Mouse (Mus musculus) liver, embryonic 13.5 days (tissue): ENCODE data around the gene Gm26602. TPM values are rescaled to one million over a fixed set of nuclear protein-coding genes. Genes with fewer than 3 reads are reported as not detected.

Source experiments
- ATAC-seq: fragments of 200-750 bp; cut with Nextera tagmentation; 2 replicates; pipeline ENCODE4 v1.8.0; 2017; ENCODE audit warnings: low read depth, mild to moderate bottlenecking, moderate number of reproducible peaks, moderate library complexity
- DNase-seq: peaks from one replicate; pipeline ENCODE4 v3.0.0; 2022
- H3K27ac ChIP-seq: fragments of 300-500 bp; sonication (generic); 2 replicates; pipeline ENCODE4 v1.5.1; 2015; ENCODE audit warnings: moderate library complexity, mild to moderate bottlenecking, inconsistent platforms
- H3K27me3 ChIP-seq: fragments of 300-500 bp; sonication (generic); 2 replicates; pipeline ENCODE4 v1.6.1; 2015; ENCODE audit warnings: mild to moderate bottlenecking, inconsistent platforms
- H3K36me3 ChIP-seq: fragments of 300-500 bp; sonication (generic); 2 replicates; pipeline ENCODE4 v1.6.1; 2015; ENCODE audit warnings: mild to moderate bottlenecking, inconsistent platforms
- H3K4me1 ChIP-seq: fragments of 300-500 bp; sonication (generic); replicated peaks from 2 replicates; pipeline ENCODE4 v1.6.1; 2015; ENCODE audit warnings: inconsistent platforms
- H3K4me2 ChIP-seq: fragments of 300-500 bp; sonication (generic); 2 replicates; pipeline ENCODE4 v1.6.1; 2015; ENCODE audit warnings: inconsistent platforms, mild to moderate bottlenecking, moderate library complexity
- H3K4me3 ChIP-seq: fragments of 300-500 bp; sonication (generic); replicated peaks from 2 replicates; pipeline ENCODE4 v1.5.1; 2015; ENCODE audit warnings: mild to moderate bottlenecking, inconsistent platforms
- H3K9ac ChIP-seq: fragments of 300-500 bp; sonication (generic); 2 replicates; pipeline ENCODE4 v1.6.1; 2015; ENCODE audit warnings: mild to moderate bottlenecking, inconsistent platforms
- H3K9me3 ChIP-seq: fragments of 300-500 bp; sonication (generic); replicated peaks from 2 replicates; pipeline ENCODE4 v1.6.1; 2016; ENCODE audit warnings: inconsistent platforms
- WGBS: fragments of 180-500 bp; shearing (Covaris S2); methylation state at CpG from one replicate; pipeline ENCODE4 v1.1.7; 2015; ENCODE audit not compliant: insufficient replicate concordance; 5-methylcytosine and 5-hydroxymethylcytosine counted together
- polyA plus RNA-seq: library from polyadenylated mRNA; unstranded; fragments of >200 nt; fragmentation: Nextera tagmentation; extraction: Ambion mirVana; gene quantifications from 2 replicates; pipeline ENCODE4 v1.2.1, GENCODE M21; 2015

The Gm26602 gene
- polyA plus RNA-seq, 1 experiment from 2014 or later, result not detected

DNA sequence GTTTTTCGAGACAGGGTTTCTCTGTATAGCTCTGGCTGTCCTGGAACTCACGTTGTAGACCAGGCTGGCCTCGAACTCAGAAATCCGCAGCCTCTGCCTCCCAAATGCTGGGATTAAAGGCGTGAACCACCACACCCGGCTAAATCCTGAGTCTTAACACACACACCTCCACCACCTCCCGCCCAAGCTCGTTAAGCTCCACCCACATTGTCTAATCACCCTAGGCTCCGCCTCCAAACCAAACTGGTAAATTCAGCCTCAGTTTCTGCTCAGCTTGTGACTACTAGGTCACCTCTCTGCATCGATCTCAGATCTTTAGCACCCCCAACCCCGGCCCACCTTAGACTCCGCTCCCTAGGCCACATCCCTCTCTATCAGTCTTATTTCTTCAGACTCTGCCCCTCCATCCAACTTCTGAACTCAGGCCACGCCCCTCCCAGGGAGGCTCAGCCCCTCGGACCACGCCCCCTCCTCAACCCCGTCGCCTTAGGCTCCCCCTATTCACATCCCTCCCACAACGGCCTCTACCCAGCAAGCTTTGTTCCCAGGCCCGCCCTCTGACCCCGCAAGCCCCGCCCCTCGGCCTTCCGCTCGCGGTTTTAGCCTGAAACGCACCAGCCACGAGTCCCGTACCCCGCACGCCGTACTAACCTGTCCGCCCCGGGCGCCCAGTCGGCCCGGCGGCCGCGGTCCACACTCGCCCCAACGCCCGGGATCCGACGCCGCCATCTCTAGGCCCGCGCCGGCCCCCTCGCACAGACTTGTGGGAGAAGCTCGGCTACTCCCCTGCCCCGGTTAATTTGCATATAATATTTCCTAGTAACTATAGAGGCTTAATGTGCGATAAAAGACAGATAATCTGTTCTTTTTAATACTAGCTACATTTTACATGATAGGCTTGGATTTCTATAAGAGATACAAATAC is 2.2 kb upstream of the Gm26602 start, which contains the start of gene Med16:
Med16 (minus strand) TSS at position 757 of the 925 bp plus-strand sequence.
- WGBS, result 2% methylated on average over 52 of the region's 52 CpGs
- ATAC-seq, result peak; percentile 89
- Histone ChIP-seq H3K4me2 (peak within 1 kb of the TSS; percentile 69), H3K27me3 (no peaks in the 10 kb centered on the region), H3K9ac (peak within 1 kb of the TSS; percentile 91), H3K27ac (peak within 1 kb of the TSS; percentile 96), H3K9me3 (no peaks in the 10 kb centered on the region), H3K4me1 (peaks cover 41% of the 10 kb centered on the region), H3K4me3 (peak within 1 kb of the TSS; percentile 80), H3K36me3 (peaks cover 53% of the 10 kb centered on the region)
- peak; percentile 95 for DNase-seq

- Histone ChIP-seq H3K9ac (peak overlapping the region; percentile 48), H3K4me3 (peak overlapping the region; percentile 25), H3K9me3 (no peaks in the 10 kb centered on the region), H3K4me2 (peak overlapping the region; percentile 44), H3K27ac (peak overlapping the region; percentile 82), H3K36me3 (peaks cover 52% of the 10 kb centered on the region), H3K4me1 (peaks cover 50% of the 10 kb centered on the region), H3K27me3 (no peaks in the 10 kb centered on the region)
- ATAC-seq (peak; percentile 66), DNase-seq (peak; percentile 59)
- WGBS, result 24% methylated on average over 14 of the region's 14 CpGs
Observed at GRCm38 (mm10) chr10:79909092-79909922, 1.3 kb upstream of the Gm26602 start.

DNA sequence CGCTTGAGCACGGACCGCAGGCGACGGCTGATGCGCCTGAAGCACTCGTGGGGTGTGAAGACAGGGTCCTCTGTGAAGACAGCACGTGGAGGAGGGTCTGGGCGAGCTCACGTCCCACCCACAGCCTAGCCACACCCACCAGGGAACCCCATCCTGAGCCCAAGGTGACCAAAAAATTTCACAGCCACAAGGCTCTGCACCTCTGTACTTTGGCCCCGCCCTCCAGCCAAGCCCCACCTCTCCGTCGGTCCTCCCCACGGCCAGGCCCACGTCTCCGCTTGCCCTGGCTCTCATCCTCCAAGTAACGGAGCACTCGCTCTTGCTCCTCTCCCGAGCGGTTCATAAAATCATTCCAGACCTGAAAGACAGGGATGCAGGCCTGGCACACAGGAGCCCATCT is 1.8 kb downstream of the Gm26602 start:
- WGBS, result 80% methylated on average over 20 of the region's 20 CpGs
- no peak overlapping the region for H3K9ac ChIP-seq
- H3K4me2 ChIP-seq, result no peak overlapping the region
- DNase-seq (no peak), ATAC-seq (no peak)
- peaks cover 23% of the 10 kb centered on the region for H3K36me3 ChIP-seq
- H3K27ac ChIP-seq, result no peak overlapping the region
- peaks cover 3% of the 10 kb centered on the region for H3K27me3 ChIP-seq
- no peaks in the 10 kb centered on the region for H3K9me3 ChIP-seq
- H3K4me3 ChIP-seq, result no peak overlapping the region
- H3K4me1 ChIP-seq, result peaks cover 74% of the 10 kb centered on the region

DNA sequence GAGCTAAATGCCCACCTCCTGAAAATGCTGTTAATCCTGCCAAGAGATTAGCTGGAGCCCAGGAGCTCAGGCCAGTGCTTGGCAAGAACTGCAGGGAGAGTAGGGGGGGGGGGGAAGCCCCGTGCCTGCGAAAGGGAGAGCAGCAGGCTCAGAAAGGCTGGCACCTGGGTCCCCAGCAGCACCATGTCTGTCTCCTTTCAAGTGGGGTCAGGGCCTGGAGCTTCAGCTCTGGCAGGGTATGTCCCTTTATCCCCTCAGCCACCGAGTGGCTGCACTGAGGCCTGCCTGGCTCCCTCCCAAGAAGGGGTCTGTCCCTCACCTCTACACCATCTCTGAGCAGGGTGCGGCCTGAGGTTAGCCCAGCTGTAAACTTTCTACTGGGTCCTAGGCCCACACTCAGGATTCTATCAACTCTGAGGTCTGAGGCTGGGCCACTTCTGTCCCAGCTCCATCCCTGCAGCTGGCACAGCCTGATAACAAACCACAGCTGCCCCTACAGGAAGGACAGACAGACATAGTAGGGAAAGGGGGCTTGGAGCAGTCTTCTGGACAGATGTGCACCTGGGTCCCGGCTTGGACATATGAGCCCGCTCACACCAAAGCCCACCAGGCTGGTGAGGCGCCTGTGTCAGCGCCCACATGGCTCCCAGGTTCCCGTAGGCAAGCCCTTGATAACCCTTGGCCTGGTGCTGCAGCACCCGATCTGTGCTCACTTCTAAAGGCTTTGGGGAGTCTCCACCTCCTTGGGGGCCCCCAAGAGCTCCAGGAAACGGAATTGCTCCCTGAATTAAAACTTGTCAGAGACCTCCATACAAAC is 3.7 kb downstream of the Gm26602 start:
- DNase-seq, result peak; percentile 60
- 16% methylated on average over 10 of the region's 11 CpGs for WGBS
- Histone ChIP-seq H3K27me3 (peaks cover 22% of the 10 kb centered on the region), H3K27ac (peak overlapping the region; percentile 94), H3K4me2 (peak overlapping the region; percentile 98), H3K9me3 (no peaks in the 10 kb centered on the region), H3K36me3 (peaks cover 23% of the 10 kb centered on the region), H3K4me3 (peak overlapping the region; percentile 81), H3K9ac (peak overlapping the region; percentile 93), H3K4me1 (peaks cover 80% of the 10 kb centered on the region)
- peak; percentile 81 for ATAC-seq

DNA sequence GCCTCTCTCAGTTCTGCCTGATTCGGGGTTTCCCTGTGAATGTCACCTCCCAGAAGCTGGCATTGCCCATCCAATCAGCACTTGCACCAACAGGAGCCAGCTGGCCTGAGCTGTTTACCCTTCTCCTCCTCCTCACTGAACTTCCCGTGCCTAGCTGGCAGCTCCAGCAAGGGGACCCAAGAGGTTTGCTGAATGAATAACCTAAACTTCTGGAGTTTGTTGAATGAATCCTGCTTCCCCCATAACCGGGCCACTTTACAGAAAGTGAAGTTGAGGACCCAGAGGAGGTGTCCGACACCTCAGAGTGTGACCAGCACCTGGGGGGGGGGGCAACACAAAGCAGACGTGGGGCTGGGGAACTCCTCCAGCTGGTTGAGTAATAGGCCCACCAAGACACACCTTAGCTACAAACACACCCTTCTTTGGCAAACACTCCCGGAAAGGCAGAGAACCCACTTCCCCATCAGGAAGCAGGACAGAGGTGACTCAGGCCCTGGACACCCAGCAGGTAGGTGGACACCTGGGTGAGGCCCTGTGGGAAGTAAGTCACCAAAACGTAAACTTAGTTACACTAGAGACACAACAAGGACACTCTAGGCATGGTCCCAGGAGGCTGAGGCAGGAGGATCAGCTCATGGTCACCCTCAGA is 4.4 kb downstream of the Gm26602 start:
- H3K9me3 ChIP-seq, result no peaks in the 10 kb centered on the region
- no peak for DNase-seq
- peaks cover 29% of the 10 kb centered on the region for H3K27me3 ChIP-seq
- peaks cover 80% of the 10 kb centered on the region for H3K4me1 ChIP-seq
- ATAC-seq, result no peak; the same call in 1 of the 2 replicates
- WGBS, result 34% methylated on average over 7 of the region's 7 CpGs
- H3K4me2 ChIP-seq, result peak overlapping the region; percentile 98
- peaks cover 23% of the 10 kb centered on the region for H3K36me3 ChIP-seq
- peak overlapping the region; percentile 93 for H3K9ac ChIP-seq
- H3K4me3 ChIP-seq, result peak overlapping the region; percentile 81
- peak overlapping the region; percentile 94 for H3K27ac ChIP-seq

DNA sequence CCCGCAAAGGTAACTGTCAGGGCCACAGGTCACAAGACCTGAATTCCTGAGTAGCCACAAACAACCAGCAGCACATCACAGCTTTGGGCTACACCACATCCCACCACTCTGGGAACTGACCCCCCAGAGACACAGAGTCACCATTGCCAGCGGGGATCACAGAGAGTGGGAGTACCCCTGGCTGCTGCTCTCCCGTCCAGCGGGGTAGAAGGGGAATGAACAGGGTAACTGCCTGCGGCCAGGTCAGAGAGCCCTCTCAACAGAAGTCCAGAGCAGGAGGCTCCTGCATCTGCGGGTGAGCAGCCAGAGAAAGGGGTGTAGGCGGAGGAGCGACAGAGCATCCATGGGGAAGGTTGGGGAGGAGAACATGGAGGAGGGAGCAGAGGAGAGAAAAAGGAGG is 5.4 kb downstream of the Gm26602 start:
- WGBS, result 9% methylated on average over 8 of the region's 8 CpGs
- Histone ChIP-seq H3K36me3 (peaks cover 17% of the 10 kb centered on the region), H3K4me3 (peak overlapping the region; percentile 81), H3K27me3 (peaks cover 40% of the 10 kb centered on the region), H3K27ac (peak overlapping the region; percentile 94), H3K4me2 (peak overlapping the region; percentile 98), H3K4me1 (peaks cover 89% of the 10 kb centered on the region), H3K9me3 (no peaks in the 10 kb centered on the region), H3K9ac (peak overlapping the region; percentile 93)
- DNase-seq, result no peak
- ATAC-seq, result no peak

DNA sequence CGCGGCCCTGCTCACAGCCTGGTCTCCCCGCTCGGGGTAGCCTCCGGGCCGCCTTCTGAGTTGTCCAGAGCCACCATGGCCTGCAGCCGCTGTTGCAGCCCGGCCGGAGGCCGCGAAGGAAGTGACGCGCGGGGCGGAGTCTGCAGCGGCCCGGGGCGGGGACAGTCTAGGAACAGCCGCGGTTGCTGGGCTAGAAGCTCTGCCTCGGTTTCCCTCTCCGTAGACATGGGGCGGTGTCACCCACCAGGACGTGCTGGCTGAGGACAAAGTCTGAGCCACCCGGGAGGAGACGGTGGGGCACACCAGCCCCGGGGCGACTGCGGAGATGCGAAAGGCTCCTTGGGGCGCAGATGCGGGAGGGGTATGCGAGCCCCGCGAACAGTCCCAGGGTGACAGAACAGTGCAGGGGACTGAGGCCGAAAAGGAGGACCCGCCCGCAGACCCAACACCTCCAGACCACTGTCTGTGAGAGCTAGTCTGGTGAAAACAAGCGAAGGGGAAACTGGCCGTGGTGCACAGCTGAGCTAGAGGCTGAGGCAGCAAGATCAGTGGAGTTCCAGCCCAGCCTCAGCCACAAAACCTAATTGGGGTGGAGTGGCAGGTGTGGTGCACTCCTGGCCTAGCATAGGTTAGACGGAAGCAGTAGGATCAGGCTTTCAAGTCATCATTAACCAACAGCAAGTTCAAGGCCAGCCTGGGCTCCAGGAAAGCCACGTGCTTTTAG is 6.3 kb downstream of the Gm26602 start, which contains the start of gene Kiss1r:
Kiss1r (plus strand) TSS at position 164 of the 724 bp plus-strand sequence.
- H3K27ac ChIP-seq, result peak within 1 kb of the TSS; percentile 94
- peaks cover 48% of the 10 kb centered on the region for H3K27me3 ChIP-seq
- peaks cover 8% of the 10 kb centered on the region for H3K36me3 ChIP-seq

GRCm38 (mm10) chr10:79917532-79918100 is 7.0 kb downstream of the Gm26602 start:
- peak overlapping the region; percentile 81 for H3K4me3 ChIP-seq
- H3K9me3 ChIP-seq, result no peaks in the 10 kb centered on the region
- peaks cover 87% of the 10 kb centered on the region for H3K4me1 ChIP-seq
- peak overlapping the region; percentile 94; the same call in 1 of the 2 replicates for H3K27ac ChIP-seq
- H3K9ac ChIP-seq, result peak overlapping the region; percentile 93
- H3K4me2 ChIP-seq, result peak overlapping the region; percentile 98
- no peak for DNase-seq
- no peak for ATAC-seq
- WGBS, result 55% methylated on average over 5 of the region's 5 CpGs
- peaks cover 6% of the 10 kb centered on the region; the same call in 1 of the 2 replicates for H3K36me3 ChIP-seq
- peaks cover 55% of the 10 kb centered on the region for H3K27me3 ChIP-seq

More for the DNA sequence above, 6.3 kb downstream of the Gm26602 start, which contains the start of gene Kiss1r:
- peaks cover 92% of the 10 kb centered on the region for H3K4me1 ChIP-seq
- ATAC-seq, result peak; percentile 77
- peak within 1 kb of the TSS; percentile 81 for H3K4me3 ChIP-seq
- H3K9me3 ChIP-seq, result no peaks in the 10 kb centered on the region
- peak within 1 kb of the TSS; percentile 98 for H3K4me2 ChIP-seq
- WGBS, result 2% methylated on average over 41 of the region's 42 CpGs
- H3K9ac ChIP-seq, result peak within 1 kb of the TSS; percentile 93
- DNase-seq, result peak; percentile 82

DNA sequence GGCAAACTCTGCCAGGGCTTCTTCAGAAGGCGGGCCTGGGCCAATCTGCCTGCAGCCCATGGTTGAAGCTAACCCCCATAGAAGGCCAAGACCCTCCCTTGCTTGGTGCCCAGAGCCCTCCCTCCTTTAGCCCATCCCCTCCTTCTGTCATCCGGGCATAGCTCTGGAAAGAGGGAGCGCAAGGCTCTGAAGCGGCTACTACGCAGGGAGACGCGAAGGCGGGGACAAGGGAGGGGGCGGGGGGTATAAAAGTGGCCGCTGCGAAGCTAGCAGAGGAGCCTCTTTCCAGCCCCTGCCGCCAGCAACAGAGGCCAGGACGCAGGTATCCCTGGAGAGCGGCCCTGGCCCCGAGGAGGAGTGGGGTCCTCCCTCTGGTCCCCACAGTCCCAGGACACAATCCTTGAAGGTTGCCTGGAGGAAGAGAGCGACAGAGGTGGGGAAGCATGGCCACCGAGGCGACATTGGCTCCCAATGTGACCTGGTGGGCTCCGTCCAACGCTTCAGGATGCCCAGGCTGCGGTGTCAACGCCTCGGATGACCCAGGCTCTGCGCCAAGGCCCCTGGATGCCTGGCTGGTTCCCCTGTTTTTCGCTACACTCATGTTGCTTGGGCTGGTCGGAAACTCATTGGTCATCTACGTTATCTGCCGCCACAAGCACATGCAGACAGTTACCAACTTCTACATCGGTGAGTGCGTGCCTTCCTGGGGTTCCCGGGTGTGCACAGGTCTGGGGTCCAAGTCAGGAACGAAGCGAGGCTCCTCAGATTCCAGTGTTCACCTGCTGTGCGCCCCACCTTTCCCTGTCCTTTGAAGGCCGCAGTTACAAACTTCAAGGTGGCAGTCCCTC is 7.8 kb downstream of the Gm26602 start:
- Histone ChIP-seq H3K27ac (no peak overlapping the region), H3K4me1 (peaks cover 82% of the 10 kb centered on the region), H3K9ac (peak overlapping the region; percentile 35), H3K27me3 (peaks cover 63% of the 10 kb centered on the region), H3K4me3 (peak overlapping the region; percentile 25), H3K36me3 (peaks cover under 1% of the 10 kb centered on the region; the same call in 1 of the 2 replicates), H3K4me2 (peak overlapping the region; percentile 98), H3K9me3 (no peaks in the 10 kb centered on the region)
- DNase-seq (no peak), ATAC-seq (no peak)
- 13% methylated on average over 35 of the region's 35 CpGs for WGBS
